Mouse (Mus musculus) liver, postnatal 0 days (tissue): Measurements from ENCODE around the gene Zfp626. TPM values are rescaled to one million over a fixed set of nuclear protein-coding genes. Genes with fewer than 3 reads are reported as not detected.
"Not testable (repeated sequence)": the region's sequence is repeated elsewhere in the genome, so short reads cannot be mapped to it uniquely, and the experiment has no call there.

ENCODE experiments used
- ATAC-seq: fragments of 200-750 bp; cut with Nextera tagmentation; 2 replicates; pipeline ENCODE4 v1.8.0; 2017; ENCODE audit warnings: mild to moderate bottlenecking, moderate library complexity
- DNase-seq: peaks from one replicate; pipeline ENCODE4 v3.0.0-alpha.2; 2016
- H3K27ac ChIP-seq: fragments of 300-500 bp; sonication (generic); 2 replicates; pipeline ENCODE4 v1.5.1; 2014; ENCODE audit warnings: antibody characterized with exemption, moderate library complexity, mild to moderate bottlenecking, low read depth
- H3K27me3 ChIP-seq: fragments of 300-500 bp; sonication (generic); 2 replicates; pipeline ENCODE4 v1.6.1; 2014; ENCODE audit warnings: low read length, control low read depth, mixed read lengths; ENCODE audit not compliant: insufficient read depth
- H3K36me3 ChIP-seq: fragments of 300-500 bp; sonication (generic); replicated peaks from 2 replicates; pipeline ENCODE4 v1.6.1; 2014; ENCODE audit warnings: mild to moderate bottlenecking, control low read depth, low read length, moderate library complexity, mixed read lengths; ENCODE audit not compliant: insufficient read depth
- H3K4me1 ChIP-seq: fragments of 300-500 bp; sonication (generic); 2 replicates; pipeline ENCODE4 v1.6.1; 2014; ENCODE audit warnings: antibody characterized with exemption, mild to moderate bottlenecking, control low read depth; ENCODE audit not compliant: insufficient read depth
- H3K4me2 ChIP-seq: fragments of 300-500 bp; sonication (generic); 2 replicates; pipeline ENCODE4 v1.6.1; 2014; ENCODE audit warnings: low read depth, mild to moderate bottlenecking, low read length, moderate library complexity, mixed read lengths
- H3K4me3 ChIP-seq: fragments of 300-500 bp; sonication (generic); 2 replicates; pipeline ENCODE4 v1.5.1; 2014; ENCODE audit warnings: low read depth, low read length
- H3K9ac ChIP-seq: fragments of 300-500 bp; sonication (generic); replicated peaks from 2 replicates; pipeline ENCODE4 v1.6.1; 2014; ENCODE audit warnings: mild to moderate bottlenecking, moderate library complexity
- H3K9me3 ChIP-seq: fragments of 300-500 bp; sonication (generic); 2 replicates; pipeline ENCODE4 v1.6.1; 2016; ENCODE audit warnings: mild to moderate bottlenecking, control low read depth, low read length, mixed read lengths
- CTCF ChIP-seq: sonication (generic); IDR thresholded peaks from 2 replicates; pipeline ENCODE4 v1.5.1; 2016; ENCODE audit warnings: antibody characterized with exemption, low read depth
- EP300 ChIP-seq: IDR thresholded peaks from 2 replicates; pipeline ENCODE4 v1.6.1; 2016; ENCODE audit warnings: antibody characterized with exemption, low read depth, mild to moderate bottlenecking
- WGBS: fragments of 180-500 bp; shearing (Covaris S2); extraction: QIAGEN DNeasy Blood & Tissue Kit; methylation state at CpG from one replicate; pipeline ENCODE4 v1.1.7; 2014; ENCODE audit not compliant: insufficient replicate concordance; 5-methylcytosine and 5-hydroxymethylcytosine counted together
- polyA plus RNA-seq: library from polyadenylated mRNA; unstranded; fragments of >200 nt; fragmentation: Nextera tagmentation; extraction: Ambion mirVana; gene quantifications from 2 replicates; pipeline ENCODE4 v1.2.1, GENCODE M21; 2015

Gene Zfp626
- polyA plus RNA-seq, 1 experiment from 2014 or later = 0.62 TPM

- H3K27ac ChIP-seq = peak overlapping the region; percentile 82
Measured at GRCm38 (mm10) chr7:27859301-27860251, 52.6 kb downstream of the Zfp626 start.

GRCm38 (mm10) chr7:27860396-27861235, 53.6 kb downstream of the Zfp626 start:
- peaks cover 10% of the 10 kb centered on the region for H3K36me3 ChIP-seq
- H3K27me3 ChIP-seq = no peaks in the 10 kb centered on the region
- DNase-seq (peak; percentile 78), ATAC-seq (peak; percentile 94)
- TF ChIP-seq EP300 (no peak), CTCF (no peak)
- peak overlapping the region; percentile 76 for H3K9ac ChIP-seq
- peak overlapping the region; percentile 82 for H3K27ac ChIP-seq
- peaks cover 6% of the 10 kb centered on the region; the same call in 1 of the 2 replicates for H3K4me1 ChIP-seq
- peak overlapping the region; percentile 90 for H3K4me2 ChIP-seq
- WGBS = under 1% methylated on average over 22 of the region's 22 CpGs
- H3K4me3 ChIP-seq = peak overlapping the region; percentile 71
- H3K9me3 ChIP-seq = no peaks in the 10 kb centered on the region

More at GRCm38 (mm10) chr7:27859301-27860251, 52.6 kb downstream of the Zfp626 start:
- Histone ChIP-seq H3K9me3 (no peaks in the 10 kb centered on the region), H3K9ac (peak overlapping the region; percentile 76), H3K4me1 (peaks cover 6% of the 10 kb centered on the region; the same call in 1 of the 2 replicates), H3K4me2 (peak overlapping the region; percentile 90), H3K27me3 (no peaks in the 10 kb centered on the region), H3K4me3 (peak overlapping the region; percentile 71), H3K36me3 (peaks cover 5% of the 10 kb centered on the region; the same call in 1 of the 2 replicates)
- ATAC-seq (peak; percentile 21; the same call in 1 of the 2 replicates), DNase-seq (no peak)
- no peak for TF ChIP-seq CTCF
- no peak for TF ChIP-seq EP300
- WGBS = 20% methylated on average over 10 of the region's 10 CpGs

- not testable (repeated sequence) for ATAC-seq, H3K9me3 ChIP-seq, H3K27ac ChIP-seq, H3K4me2 ChIP-seq, H3K4me1 ChIP-seq, DNase-seq, H3K4me3 ChIP-seq, H3K27me3 ChIP-seq, H3K9ac ChIP-seq
- WGBS = 80% methylated on average over 5 of the region's 5 CpGs
- H3K36me3 ChIP-seq = peaks cover 17% of the 10 kb centered on the region
Measured at GRCm38 (mm10) chr7:27862578-27862977, 55.6 kb downstream of the Zfp626 start.

Other genes starting within 250 kb of the Zfp626 start
- gene Akt2, start 215.6 kb upstream of the Zfp626 start, polyA plus RNA-seq = 24.0 and 25.5 TPM in 2 replicates
- gene Ttc9b, start 153.3 kb upstream of the Zfp626 start, polyA plus RNA-seq = not detected in 2 replicates
- 1.7 and 2.2 TPM in 2 replicates for gene Map3k10, start 132.6 kb upstream of the Zfp626 start, polyA plus RNA-seq
- 0.46 and 0.78 TPM in 2 replicates for gene Zfp607b, start 117.9 kb upstream of the Zfp626 start, polyA plus RNA-seq
- gene Zfp60, start 75.8 kb upstream of the Zfp626 start, polyA plus RNA-seq = 3.2 and 3.9 TPM in 2 replicates
- 0.85 and 1.3 TPM in 2 replicates for gene Zfp59, start 31.4 kb downstream of the Zfp626 start, polyA plus RNA-seq
- 0.66 and 0.73 TPM in 2 replicates for gene Zfp607a, start 50.3 kb downstream of the Zfp626 start, polyA plus RNA-seq
- gene Zfp974, start 122.3 kb downstream of the Zfp626 start, polyA plus RNA-seq = 0.95 and 1.2 TPM in 2 replicates
- 2.4 and 3.0 TPM in 2 replicates for gene Zfp780b, start 172.0 kb downstream of the Zfp626 start, polyA plus RNA-seq
- 0.44 and 0.83 TPM in 2 replicates for gene Zfp850, start 206.9 kb downstream of the Zfp626 start, polyA plus RNA-seq
- gene Psmc4, start 242.9 kb downstream of the Zfp626 start, polyA plus RNA-seq = 108 and 114 TPM in 2 replicates